Mouse (Mus musculus) ES-Bruce4 (cell line): ENCODE measurements at regions not wholly inside any gene's neighbourhood (a gene's known extent, or its start where the extent isn't known, plus 50 kb on each side); places are given as distances from the start of the nearest gene placed in this dataset.

Source experiments
- CTCF ChIP-seq: IDR thresholded peaks from one replicate; pipeline ENCODE4 v1.8.1; 2011; ENCODE audit warnings: low read depth, low read length
- POLR2A ChIP-seq: IDR thresholded peaks from one replicate; pipeline ENCODE4 v1.8.1; 2011; ENCODE audit warnings: low read length; ENCODE audit not compliant: insufficient read depth

DNA sequence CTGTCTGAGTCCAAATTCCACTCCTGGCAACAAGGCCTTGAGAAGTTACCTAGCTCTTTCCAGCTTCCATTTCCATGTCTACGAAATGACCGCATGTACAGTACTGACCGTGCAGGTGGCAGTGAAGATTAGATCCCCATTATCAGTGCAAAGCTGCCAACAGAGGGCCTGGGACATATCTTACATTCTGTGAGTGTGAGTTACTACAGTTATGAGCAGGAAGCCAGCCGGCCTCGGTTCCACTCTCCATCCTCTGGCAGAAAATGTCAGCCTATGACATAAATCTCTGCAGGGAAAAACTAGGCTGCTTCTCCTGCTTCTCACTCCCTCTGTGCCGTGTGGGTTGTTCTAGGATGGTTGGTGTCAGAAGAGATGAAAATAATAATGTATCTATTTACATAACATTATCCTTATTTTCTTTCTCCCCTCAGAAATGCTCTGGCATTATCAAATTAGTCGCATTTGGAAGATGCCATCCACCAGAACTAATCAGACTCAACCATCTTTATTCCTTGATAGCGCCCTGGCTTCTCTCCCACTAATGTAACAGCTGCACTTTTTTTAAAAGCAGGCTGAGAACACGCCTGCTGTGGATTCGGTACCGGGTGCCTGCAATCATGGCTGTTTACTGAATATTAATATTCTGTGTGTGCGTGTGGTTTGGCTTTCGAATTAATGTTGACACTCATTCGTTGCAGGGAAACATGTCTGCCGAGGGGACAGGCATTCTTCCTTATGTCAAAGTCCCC lies 77.5 kb downstream of the Dyrk2 start:
- TF ChIP-seq CTCF (no peak), POLR2A (no peak)
